ENCODE assay signal across 23 mouse cellular contexts in the genomic region with DNA sequence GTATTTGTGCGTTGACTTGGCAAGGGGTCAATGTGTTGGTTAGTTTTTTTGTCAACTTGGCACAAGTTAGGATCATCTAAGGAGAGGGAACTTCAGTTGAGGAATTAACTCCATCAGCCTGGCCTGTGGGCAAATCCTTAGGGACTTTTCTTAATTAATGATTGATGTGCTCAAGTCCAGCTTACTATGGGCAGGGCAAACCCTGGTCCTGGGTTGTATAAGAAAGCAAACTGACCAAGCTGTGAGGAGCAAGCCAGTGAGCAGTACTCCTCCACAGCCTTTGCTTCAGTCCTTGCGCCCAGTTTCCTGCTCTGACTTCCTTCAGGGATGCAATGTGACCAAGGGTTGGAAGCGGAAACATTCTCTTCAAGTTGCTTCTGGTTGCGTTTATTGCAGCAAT.
A peak's percentile ranks its signal among the peaks of the same experiment; 100 is the strongest.
DNase-seq lines count a peak whose midpoint lies in the region; ATAC-seq and TF ChIP-seq lines count a peak whose summit lies in the region.
"Had no signal": no experiment of that assay in that cellular context is flagged by ENCODE, and none has a peak within 500 bp of the region (broad histone marks: within the 10 kb centered on the region; RNA-seq: fewer than 3 reads in every experiment).

No protein-coding gene starts in this region.

- 85% methylated on average over 4 of the region's 4 CpGs for WGBS in kidney, embryonic 14.5 days
- 79% methylated on average over 4 of the region's 4 CpGs for WGBS in kidney, postnatal 0 days
- 91% methylated on average over 4 of the region's 4 CpGs for WGBS in hindbrain, embryonic 12.5 days

- no peaks in the 10 kb centered on the region for H3K36me3 ChIP-seq in kidney, embryonic 14.5 days (ENCODE audit: control insufficient read depth, insufficient read depth, low read length)
- H3K36me3 ChIP-seq in kidney, postnatal 0 days (ENCODE audit: insufficient read depth, low read length): no peaks in the 10 kb centered on the region
- H3K36me3 ChIP-seq in hindbrain, embryonic 12.5 days: no peaks in the 10 kb centered on the region
- H3K36me3 ChIP-seq: embryonic facial prominence, embryonic 15.5 days; G1E; heart, embryonic 10.5 days; heart, embryonic 15.5 days had no signal

- ATAC-seq in kidney, embryonic 14.5 days (ENCODE audit: low FRiP score, low TSS enrichment): no peak
- ATAC-seq in kidney, postnatal 0 days (replicated peaks; ENCODE audit: low FRiP score, low read depth): peak; percentile 80
- ATAC-seq in hindbrain, embryonic 12.5 days (ENCODE audit: low FRiP score): no peak
- ATAC-seq: CD4-positive, CD25-positive, alpha-beta regulatory T cell, adult 4 months; forebrain, embryonic 16.5 days had no signal

- H3K9me3 ChIP-seq in kidney, embryonic 14.5 days (ENCODE audit: control insufficient read depth, low read length): no peaks in the 10 kb centered on the region
- H3K9me3 ChIP-seq in kidney, postnatal 0 days (replicated peaks; ENCODE audit: low read length): no peaks in the 10 kb centered on the region
- H3K9me3 ChIP-seq in hindbrain, embryonic 12.5 days (replicated peaks): no peaks in the 10 kb centered on the region
- H3K9me3 ChIP-seq: embryonic facial prominence, embryonic 15.5 days; G1E; heart, embryonic 10.5 days; heart, embryonic 15.5 days had no signal

- H3K27ac ChIP-seq in kidney, embryonic 14.5 days (ENCODE audit: low read depth, low read length): no peak overlapping the region
- H3K27ac ChIP-seq in kidney, postnatal 0 days: no peak overlapping the region
- H3K27ac ChIP-seq in hindbrain, embryonic 12.5 days: no peak overlapping the region
- H3K27ac ChIP-seq: embryonic facial prominence, embryonic 15.5 days; heart, embryonic 10.5 days; heart, embryonic 15.5 days; hindbrain, embryonic 14.5 days had no signal

- H3K9ac ChIP-seq in kidney, embryonic 14.5 days (ENCODE audit: low read depth, low read length): no peak overlapping the region
- H3K9ac ChIP-seq in kidney, postnatal 0 days (ENCODE audit: low read depth, low read length): no peak overlapping the region
- H3K9ac ChIP-seq in hindbrain, embryonic 12.5 days: no peak overlapping the region
- H3K9ac ChIP-seq: embryonic facial prominence, embryonic 15.5 days; heart, embryonic 15.5 days; hindbrain, embryonic 14.5 days had no signal

- H3K4me2 ChIP-seq in kidney, embryonic 14.5 days (replicated peaks; ENCODE audit: low read depth, low read length): no peak overlapping the region
- H3K4me2 ChIP-seq in kidney, postnatal 0 days (ENCODE audit: low read length): no peak overlapping the region
- H3K4me2 ChIP-seq in hindbrain, embryonic 12.5 days (replicated peaks): no peak overlapping the region
- H3K4me2 ChIP-seq: embryonic facial prominence, embryonic 15.5 days; heart, embryonic 15.5 days; hindbrain, embryonic 14.5 days had no signal

- DNase-seq in kidney, adult 11 months: peak; percentile 74
- peak; percentile 14 for DNase-seq in kidney, postnatal 0 days (ENCODE audit: low spot score)
- DNase-seq in kidney, postnatal 36 days: peak; percentile 62 to 79
- DNase-seq in urinary bladder, postnatal 10 days (ENCODE audit: low spot score): no peak
- no peak for DNase-seq in retina, embryonic 14.5 days (ENCODE audit: low spot score)
- DNase-seq: adrenal gland, adult 8-10 months; adrenal gland, postnatal 36 days; B cell, adult 2 months; cerebellum, adult 2 months; cerebellum, postnatal 10 days; embryo, embryonic 11 days; gastrocnemius, postnatal 10 days; heart, adult 18-20 months; heart, postnatal 14 days had no signal

- 0 out of 2 replicates have a peak, but pooled peaks cover 3% of the 10 kb centered on the region for H3K4me1 ChIP-seq in kidney, embryonic 14.5 days (ENCODE audit: control insufficient read depth, insufficient read depth, low read length)
- H3K4me1 ChIP-seq in kidney, postnatal 0 days (replicated peaks; ENCODE audit: insufficient read depth, low read length): no peaks in the 10 kb centered on the region
- H3K4me1 ChIP-seq in hindbrain, embryonic 12.5 days: peaks cover 13% of the 10 kb centered on the region; the same call in 1 of the 2 replicates
- H3K4me1 ChIP-seq: embryonic facial prominence, embryonic 15.5 days had no signal

- no peak for TF ChIP-seq CTCF in kidney, postnatal 0 days (IDR thresholded peaks at IDR 0.05; ENCODE audit: low read depth)

- H3K27me3 ChIP-seq in kidney, embryonic 14.5 days (ENCODE audit: control insufficient read depth, insufficient read depth, low read length): no peaks in the 10 kb centered on the region
- H3K27me3 ChIP-seq in kidney, postnatal 0 days (ENCODE audit: insufficient read depth, low read length): no peaks in the 10 kb centered on the region
- no peaks in the 10 kb centered on the region for H3K27me3 ChIP-seq in hindbrain, embryonic 12.5 days
- H3K27me3 ChIP-seq: embryonic facial prominence, embryonic 15.5 days; heart, embryonic 15.5 days had no signal

- H3K4me3 ChIP-seq in kidney, embryonic 14.5 days (ENCODE audit: low read length): no peak overlapping the region
- no peak overlapping the region for H3K4me3 ChIP-seq in kidney, postnatal 0 days (replicated peaks; ENCODE audit: low read depth, low read length)
- no peak overlapping the region for H3K4me3 ChIP-seq in hindbrain, embryonic 12.5 days
- H3K4me3 ChIP-seq: embryonic facial prominence, embryonic 15.5 days; heart, embryonic 10.5 days; heart, embryonic 15.5 days had no signal

Comparison
In these comparisons a context has a peak if more than half of its experiments do, and no peak if none do; other contexts are left out.
1. DNase-seq: peak in kidney, adult 11 months (single experiment), kidney, postnatal 0 days (single experiment) and kidney, postnatal 36 days (2 of 2); none in urinary bladder, postnatal 10 days (single experiment) and retina, embryonic 14.5 days (single experiment).